ENCODE assay signal across 19 mouse cellular contexts in genomic region chr15:94868372-94868771, GRCm38 (mm10).
A peak's percentile ranks its signal among the peaks of the same experiment; 100 is the strongest.
DNase-seq lines count a peak whose midpoint lies in the region; ATAC-seq and TF ChIP-seq lines count a peak whose summit lies in the region.
"Had no signal": no experiment of that assay in that cellular context is flagged by ENCODE, and none has a peak within 500 bp of the region (broad histone marks: within the 10 kb centered on the region; RNA-seq: fewer than 3 reads in every experiment).

No protein-coding gene starts in this region.

- H3K27me3 ChIP-seq in forebrain, embryonic 14.5 days (replicated peaks; ENCODE audit: control insufficient read depth, insufficient read depth, low read length): no peaks in the 10 kb centered on the region
- H3K27me3 ChIP-seq in forebrain, embryonic 12.5 days: 0 out of 2 replicates have a peak, but pooled peaks cover 2% of the 10 kb centered on the region
- no peaks in the 10 kb centered on the region for H3K27me3 ChIP-seq in forebrain, postnatal 0 days (ENCODE audit: insufficient read depth, low read length)
- H3K27me3 ChIP-seq: embryonic facial prominence, embryonic 12.5 days had no signal

- no peak overlapping the region for H3K27ac ChIP-seq in forebrain, embryonic 14.5 days (ENCODE audit: low read depth, low read length)
- no peak overlapping the region for H3K27ac ChIP-seq in forebrain, embryonic 12.5 days
- no peak overlapping the region for H3K27ac ChIP-seq in forebrain, postnatal 0 days (ENCODE audit: low read depth, low read length)
- H3K27ac ChIP-seq: embryonic facial prominence, embryonic 10.5 days; embryonic facial prominence, embryonic 12.5 days; gastrocnemius, adult 2 months had no signal

- TF ChIP-seq POLR2A in brain, embryonic 14.5 days (IDR thresholded peaks at IDR 0.05; ENCODE audit: borderline replicate concordance, extremely low read depth, insufficient read depth, insufficient read length, poor library complexity, severe bottlenecking): no peak

- no peak overlapping the region for H3K9ac ChIP-seq in forebrain, embryonic 14.5 days (ENCODE audit: low read length)
- H3K9ac ChIP-seq in forebrain, embryonic 12.5 days: no peak overlapping the region
- H3K9ac ChIP-seq in forebrain, postnatal 0 days: no peak overlapping the region
- H3K9ac ChIP-seq: embryonic facial prominence, embryonic 12.5 days had no signal

- 48% methylated on average over 5 of the region's 5 CpGs for WGBS in forebrain, embryonic 14.5 days
- WGBS in forebrain, embryonic 12.5 days: 69% methylated on average over 5 of the region's 5 CpGs
- 34% methylated on average over 5 of the region's 5 CpGs for WGBS in forebrain, postnatal 0 days

- H3K4me3 ChIP-seq in forebrain, embryonic 14.5 days (ENCODE audit: low read depth, low read length): no peak overlapping the region
- H3K4me3 ChIP-seq in forebrain, embryonic 12.5 days (replicated peaks): no peak overlapping the region
- no peak overlapping the region for H3K4me3 ChIP-seq in forebrain, postnatal 0 days (ENCODE audit: low read depth, low read length)
- H3K4me3 ChIP-seq: embryonic facial prominence, embryonic 10.5 days; embryonic facial prominence, embryonic 12.5 days; gastrocnemius, adult 2 months had no signal

- ATAC-seq in forebrain, embryonic 14.5 days: peak; percentile 50; the same call in 1 of the 2 replicates
- ATAC-seq in forebrain, embryonic 12.5 days (ENCODE audit: low FRiP score): no peak
- 0 out of 2 replicates have a peak, but pooled peaks have one; percentile 43 for ATAC-seq in forebrain, postnatal 0 days

- TF ChIP-seq CTCF in brain, embryonic 14.5 days (IDR thresholded peaks at IDR 0.05; ENCODE audit: borderline replicate concordance, extremely low read depth, insufficient read depth, insufficient read length): no peak
- TF ChIP-seq CTCF in forebrain, postnatal 0 days (IDR thresholded peaks at IDR 0.05; ENCODE audit: low read depth): no peak

- DNase-seq in forebrain, embryonic 14.5 days (ENCODE audit: low spot score): peak; percentile 71
- peak; percentile 27 for DNase-seq in layer of hippocampus, adult 9-11 months
- no peak for DNase-seq in layer of hippocampus, adult 11-12 months (ENCODE audit: low spot score)
- DNase-seq in brain, embryonic 14.5 days (ENCODE audit: low read depth): peak; percentile 71
- peak; percentile 49 for DNase-seq in forebrain, postnatal 0 days
- DNase-seq in heart, adult 18-20 months: no peak
- no peak for DNase-seq in adrenal gland, postnatal 10 days
- DNase-seq: adrenal gland, adult 2 months; adrenal gland, postnatal 14 days; adrenal gland, postnatal 36 days; cerebellum, adult 11-12 months; cerebellum, adult 2 months; cerebellum, adult 9-10 months; cerebellum, postnatal 10 days; cerebellum, postnatal 25 days; gastrocnemius, adult 2 months had no signal

- no peaks in the 10 kb centered on the region for H3K9me3 ChIP-seq in forebrain, embryonic 14.5 days (replicated peaks; ENCODE audit: control insufficient read depth, low read length)
- H3K9me3 ChIP-seq in forebrain, embryonic 12.5 days: no peaks in the 10 kb centered on the region
- H3K9me3 ChIP-seq in forebrain, postnatal 0 days (ENCODE audit: low read length): no peaks in the 10 kb centered on the region
- H3K9me3 ChIP-seq: embryonic facial prominence, embryonic 10.5 days; embryonic facial prominence, embryonic 12.5 days had no signal

- H3K4me1 ChIP-seq in forebrain, embryonic 14.5 days (ENCODE audit: control insufficient read depth, insufficient read depth, low read length): no peaks in the 10 kb centered on the region
- H3K4me1 ChIP-seq in forebrain, embryonic 12.5 days: peaks cover 6% of the 10 kb centered on the region
- peaks cover 6% of the 10 kb centered on the region; the same call in 1 of the 2 replicates for H3K4me1 ChIP-seq in forebrain, postnatal 0 days (ENCODE audit: insufficient read depth)
- H3K4me1 ChIP-seq: embryonic facial prominence, embryonic 12.5 days had no signal

- H3K36me3 ChIP-seq in forebrain, embryonic 14.5 days (ENCODE audit: control insufficient read depth, insufficient read depth, low read length): no peaks in the 10 kb centered on the region
- no peaks in the 10 kb centered on the region for H3K36me3 ChIP-seq in forebrain, embryonic 12.5 days (replicated peaks)
- no peaks in the 10 kb centered on the region for H3K36me3 ChIP-seq in forebrain, postnatal 0 days (ENCODE audit: insufficient read depth)
- H3K36me3 ChIP-seq: embryonic facial prominence, embryonic 10.5 days; embryonic facial prominence, embryonic 12.5 days had no signal

- no peak overlapping the region for H3K4me2 ChIP-seq in forebrain, embryonic 14.5 days (ENCODE audit: low read length)
- H3K4me2 ChIP-seq in forebrain, embryonic 12.5 days: no peak overlapping the region
- H3K4me2 ChIP-seq in forebrain, postnatal 0 days (ENCODE audit: low read depth): no peak overlapping the region
- H3K4me2 ChIP-seq: embryonic facial prominence, embryonic 12.5 days had no signal

Comparison
In these comparisons a context has a peak if more than half of its experiments do, and no peak if none do; other contexts are left out.
1. DNase-seq: peak in forebrain, embryonic 14.5 days (single experiment), layer of hippocampus, adult 9-11 months (single experiment), brain, embryonic 14.5 days (single experiment) and forebrain, postnatal 0 days (single experiment); none in layer of hippocampus, adult 11-12 months (single experiment), heart, adult 18-20 months (0 of 2) and adrenal gland, postnatal 10 days (single experiment).